Mouse (Mus musculus): ENCODE measurements around the gene Wdr5.

The Wdr5 gene

DNA sequence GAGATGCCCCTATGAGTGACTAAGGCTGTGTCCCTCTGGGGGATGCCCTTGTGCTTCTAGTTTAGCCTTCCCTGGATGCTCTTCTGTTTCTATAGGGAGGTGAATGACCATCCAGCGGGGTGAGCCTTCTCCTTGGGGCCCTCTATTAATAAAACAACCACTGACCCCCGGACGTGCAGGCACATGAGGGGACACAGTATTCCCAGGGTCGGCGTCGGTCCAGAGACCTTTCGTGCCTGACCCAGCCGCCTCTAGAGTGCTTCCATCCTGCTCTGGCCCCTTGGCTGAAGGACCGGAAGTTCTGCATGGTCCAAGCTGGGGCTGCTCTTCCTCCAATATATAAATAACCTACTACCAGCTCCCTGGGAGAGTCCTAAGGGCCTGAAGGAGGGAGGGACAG, 39.4 kb downstream of the Wdr5 start:
- no peak for DNase-seq

DNA sequence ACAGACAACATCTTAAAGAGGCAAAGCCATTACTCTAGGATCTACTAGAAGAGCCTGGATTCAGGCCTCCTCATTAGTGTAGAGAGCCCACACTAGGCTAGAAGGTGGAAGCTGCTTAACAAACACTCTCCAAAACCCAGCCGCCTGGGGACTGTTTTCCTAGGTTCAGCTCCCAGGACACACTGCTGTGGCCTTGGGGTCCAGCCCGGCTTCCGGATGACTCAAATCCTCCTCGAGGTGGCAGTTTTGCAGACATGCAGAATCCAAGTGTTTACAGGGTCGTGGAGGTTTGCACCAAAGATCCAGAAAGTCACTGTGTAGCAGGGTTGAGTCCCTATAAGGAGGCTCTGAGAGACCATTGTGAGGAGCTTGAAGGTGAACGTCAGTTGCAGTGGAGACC, 42.0 kb downstream of the Wdr5 start:
- no peak for DNase-seq

DNA sequence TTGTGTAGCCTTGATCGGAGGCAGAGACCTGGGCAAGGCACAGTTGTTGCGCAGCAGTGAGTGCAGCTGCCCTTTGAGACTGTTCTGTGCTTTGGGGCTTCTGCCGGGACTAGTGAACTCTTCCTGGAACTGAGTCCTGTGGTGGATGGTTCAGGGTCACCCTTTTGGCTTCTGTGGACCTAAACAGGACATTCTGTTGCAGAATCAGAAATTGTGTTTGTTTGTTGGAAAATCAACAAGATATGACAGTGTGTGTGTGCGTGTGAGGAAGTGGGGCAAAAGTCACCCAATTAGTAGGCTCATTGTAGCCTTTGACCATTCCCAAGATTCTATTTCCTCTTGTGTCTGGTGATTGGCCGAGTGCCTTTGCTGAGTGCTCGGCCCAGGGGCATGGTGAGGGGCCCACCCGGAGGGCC, 45.8 kb downstream of the Wdr5 start:
- DNase-seq = no peak

DNA sequence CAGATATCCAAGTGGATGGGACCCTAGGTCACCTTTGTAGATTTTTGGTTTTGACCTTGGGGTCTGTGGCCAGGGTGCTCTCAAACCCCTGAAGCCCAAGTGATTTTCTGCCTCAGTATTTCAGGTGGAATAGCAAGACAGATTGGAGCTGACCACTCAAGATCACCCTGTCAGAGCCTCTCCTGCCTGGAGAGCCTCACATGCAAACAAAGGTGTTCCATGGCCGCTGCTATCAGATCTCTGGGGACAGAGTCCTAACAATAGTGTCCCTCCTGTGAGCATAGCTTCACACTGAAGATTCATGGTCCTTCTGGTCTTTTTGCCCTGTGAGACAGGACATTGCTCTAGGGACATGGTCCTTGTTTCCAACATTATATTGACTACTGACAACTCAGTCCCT, 46.2 kb downstream of the Wdr5 start:
- DNase-seq = no peak

DNA sequence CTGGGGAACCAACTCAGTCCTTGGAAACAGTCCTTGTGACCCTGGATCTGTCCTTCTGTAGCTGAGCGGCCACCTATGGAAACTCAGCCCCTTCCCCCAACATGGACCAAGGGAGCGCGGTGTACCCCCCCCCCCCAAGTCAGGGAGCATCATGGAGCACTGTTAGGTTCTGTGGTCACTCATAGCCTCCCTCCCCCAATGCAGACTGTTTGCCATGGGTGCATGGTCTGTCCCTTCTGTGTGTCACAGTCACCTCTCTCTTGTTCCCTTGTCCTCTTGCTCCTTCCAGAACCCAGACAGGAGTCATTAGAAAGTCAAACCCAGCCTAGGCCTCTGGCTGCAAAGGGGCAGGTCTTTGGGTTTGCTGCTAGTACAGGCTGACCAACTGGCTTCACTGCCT, 46.9 kb downstream of the Wdr5 start:
- no peak for DNase-seq

DNA sequence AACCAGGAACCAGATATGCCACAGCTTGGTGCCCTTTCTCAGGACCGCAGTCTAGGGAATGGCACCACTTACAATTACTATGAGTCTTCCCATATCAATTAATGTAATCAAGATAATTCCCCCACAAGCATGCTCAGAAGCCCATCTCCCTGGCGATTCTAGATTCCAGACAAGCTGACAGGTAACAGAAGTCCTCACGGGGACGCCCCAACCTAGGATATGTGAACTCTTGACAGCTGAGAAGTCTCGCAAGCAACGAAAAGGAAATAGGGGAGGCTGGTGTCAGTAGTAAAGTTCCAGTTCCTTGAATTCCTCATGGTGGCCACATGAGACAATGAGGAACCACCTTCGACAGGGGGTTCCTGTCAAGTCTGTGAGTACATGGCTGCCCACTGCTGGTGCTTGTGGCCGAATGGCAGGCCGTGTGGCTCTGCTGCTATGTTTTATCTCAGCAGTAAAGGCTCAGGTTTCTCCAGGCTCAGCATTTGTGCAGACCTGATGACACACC, 48.7 kb downstream of the Wdr5 start:
- DNase-seq = no peak

DNA sequence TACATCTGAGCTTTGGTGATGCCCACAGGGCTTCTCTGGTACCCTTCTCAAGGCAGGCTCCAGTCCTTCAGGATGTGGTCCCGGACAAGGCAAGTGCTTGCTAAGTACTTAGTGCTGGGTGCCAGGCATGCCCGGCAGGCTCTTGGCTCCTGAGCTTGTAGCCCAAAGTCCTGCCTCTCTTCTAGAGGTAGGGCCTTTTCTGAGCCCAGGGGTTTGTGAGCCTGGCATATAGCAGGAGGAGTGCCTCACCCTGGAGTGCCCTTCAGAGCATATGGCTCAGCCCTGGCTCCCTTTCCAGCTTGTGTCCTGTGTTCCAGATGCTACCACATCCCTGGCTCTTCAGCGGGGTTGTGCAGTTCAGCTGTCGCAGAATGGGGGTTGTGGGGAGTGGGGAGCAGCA, 49.7 kb downstream of the Wdr5 start:
- DNase-seq = no peak

DNA sequence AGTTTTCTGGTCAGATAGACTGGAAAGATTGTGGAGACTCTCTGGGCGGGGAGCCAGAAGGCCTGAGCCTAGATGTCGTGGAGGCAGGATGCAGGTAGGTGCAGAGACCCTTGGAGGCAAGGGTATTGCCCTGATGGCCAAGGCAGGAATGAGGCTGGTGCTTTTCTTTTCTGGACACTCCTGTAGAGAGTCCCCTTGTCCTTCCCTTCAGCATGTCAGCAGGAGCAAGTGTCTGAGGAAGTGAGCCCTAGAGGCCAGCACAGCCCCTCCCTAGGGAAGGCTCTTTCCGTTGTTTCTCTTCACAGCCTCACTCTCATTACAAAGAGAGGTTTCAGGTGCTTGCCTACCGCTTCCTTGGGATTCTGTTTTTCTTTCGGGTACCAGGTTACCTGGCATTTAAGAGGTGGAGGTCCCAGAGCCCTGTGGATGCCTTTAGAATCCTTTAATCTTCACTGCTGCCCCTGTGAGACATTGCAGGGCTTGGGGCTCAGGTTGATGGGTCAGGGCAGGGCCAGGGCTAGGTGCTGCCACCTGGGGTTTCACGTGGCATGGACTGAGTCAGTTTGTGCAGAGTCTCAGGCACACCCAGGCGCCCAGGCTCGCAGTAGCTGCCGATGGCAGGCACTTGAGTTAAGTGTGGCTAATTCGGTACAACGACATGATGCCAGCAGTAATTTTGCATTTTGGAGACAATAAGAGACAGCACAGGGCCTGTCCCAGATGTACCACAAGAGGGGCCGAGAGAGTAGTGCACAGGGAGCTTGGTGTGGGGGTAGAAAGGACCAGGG, 50.6 kb downstream of the Wdr5 start:
- DNase-seq = no peak

DNA sequence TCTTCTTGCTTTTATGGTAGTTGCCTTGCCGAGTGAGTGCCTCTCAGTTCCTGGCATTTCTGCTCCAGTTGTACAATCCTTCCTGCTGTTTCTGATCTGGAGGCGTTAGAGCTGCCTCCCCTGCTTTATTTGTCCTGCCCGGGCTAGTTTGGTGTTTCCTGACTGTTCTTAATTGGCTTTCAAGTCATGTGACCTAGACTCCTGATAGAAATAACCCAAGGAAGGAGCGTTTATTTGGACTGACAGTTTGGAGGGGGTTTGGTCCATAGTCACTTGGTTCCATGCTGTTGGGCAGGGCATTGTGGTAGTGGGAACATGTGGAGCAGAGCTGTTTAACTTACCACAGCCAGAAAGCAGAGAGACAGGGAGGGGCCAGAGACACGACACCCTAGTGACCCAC, 55.9 kb downstream of the Wdr5 start:
- no peak for DNase-seq

DNA sequence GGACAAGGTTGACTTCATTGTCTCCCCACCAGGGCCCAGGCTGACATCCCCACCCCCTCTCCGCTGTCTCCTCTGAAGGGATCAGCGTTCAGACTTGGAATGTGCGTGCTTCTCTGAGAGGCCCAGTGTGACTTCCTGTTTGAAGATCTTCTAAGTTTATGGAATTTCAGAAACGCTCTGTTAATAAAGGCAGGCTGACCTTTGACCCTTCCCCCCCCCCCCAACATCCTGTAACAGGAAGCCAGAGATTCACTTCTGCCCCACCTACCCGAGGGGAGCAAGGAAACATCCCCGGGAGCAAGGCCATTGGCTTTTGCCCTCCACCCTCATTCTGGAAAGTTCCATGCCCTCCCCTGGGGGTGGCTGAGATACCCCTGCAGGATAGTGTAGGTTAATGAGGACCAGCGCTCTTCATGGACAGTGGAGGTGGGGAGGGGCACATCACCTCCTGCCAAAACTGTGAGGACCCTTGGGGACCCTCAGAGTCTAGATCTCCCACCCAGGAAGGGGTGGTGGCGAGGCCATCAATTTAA, 57.4 kb downstream of the Wdr5 start:
- no peak for DNase-seq

DNA sequence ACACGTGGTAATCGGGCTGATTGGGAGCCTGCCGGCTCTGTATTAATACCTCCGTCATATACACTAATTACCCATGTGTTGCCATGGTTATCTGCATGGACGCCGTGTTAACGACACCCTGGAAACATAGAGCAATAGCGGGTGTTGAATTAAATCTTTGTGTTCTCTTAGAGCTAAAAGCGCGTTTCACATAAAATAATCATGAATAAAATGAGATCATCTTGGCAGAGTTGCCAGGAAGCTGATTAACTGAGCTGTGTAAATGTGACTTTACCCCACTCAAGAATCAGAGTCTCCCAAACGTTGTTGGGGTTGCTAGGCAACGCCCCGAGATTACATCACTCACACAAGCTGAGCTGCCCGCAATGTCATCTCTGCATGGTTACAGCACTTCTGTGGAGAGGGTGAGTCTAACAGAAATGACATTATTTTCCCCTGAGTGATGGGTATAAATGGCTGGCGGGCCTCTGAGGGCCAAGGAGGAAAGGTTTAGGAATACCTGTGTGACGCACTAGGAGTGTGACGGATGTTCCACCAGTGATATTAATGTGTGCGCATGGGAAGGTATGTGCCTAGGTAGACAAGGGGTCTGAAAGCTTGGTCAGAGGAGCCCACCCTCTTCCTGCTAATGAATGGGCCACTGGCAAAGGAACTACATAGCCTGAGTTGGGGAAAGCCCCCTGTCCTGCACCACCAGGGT, 58.1 kb downstream of the Wdr5 start:
- peak; percentile 80 for DNase-seq

DNA sequence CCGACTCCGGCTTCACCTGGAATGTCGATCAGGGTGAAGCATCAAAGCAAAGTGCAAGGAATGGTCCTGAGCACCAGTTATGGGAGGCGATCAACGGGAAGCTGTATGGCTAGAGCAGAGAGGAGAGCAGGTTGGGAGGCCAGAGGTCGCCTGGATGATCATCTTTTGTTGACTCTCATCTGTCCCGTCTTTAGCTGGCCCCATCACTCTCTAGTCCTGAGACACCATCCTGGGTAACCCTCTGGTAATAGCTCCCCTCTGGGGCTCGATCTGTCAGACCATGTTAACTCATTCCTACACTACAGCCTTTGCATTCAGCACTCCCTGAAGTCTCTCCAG, 58.6 kb downstream of the Wdr5 start:
- no peak for DNase-seq

DNA sequence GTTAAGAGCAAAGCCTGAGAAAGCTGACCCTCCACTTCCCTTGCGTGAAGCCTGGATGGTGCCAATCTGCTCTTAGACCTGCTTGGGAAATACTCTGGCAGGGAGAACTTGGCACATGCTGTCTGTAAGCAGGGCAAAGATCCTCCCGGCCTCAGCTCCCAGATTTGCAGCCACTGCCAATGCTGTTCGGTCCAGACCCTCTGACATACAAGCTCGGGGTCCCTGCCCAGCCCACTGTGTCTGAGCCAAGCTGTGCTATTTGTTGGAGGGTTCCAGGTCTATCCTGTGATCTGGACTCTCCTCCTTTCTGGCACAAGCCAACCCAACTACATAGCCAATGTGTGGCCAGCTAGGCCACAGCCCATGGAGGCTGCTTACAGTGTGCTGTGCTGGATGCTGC, 61.5 kb downstream of the Wdr5 start:
- no peak for DNase-seq

DNA sequence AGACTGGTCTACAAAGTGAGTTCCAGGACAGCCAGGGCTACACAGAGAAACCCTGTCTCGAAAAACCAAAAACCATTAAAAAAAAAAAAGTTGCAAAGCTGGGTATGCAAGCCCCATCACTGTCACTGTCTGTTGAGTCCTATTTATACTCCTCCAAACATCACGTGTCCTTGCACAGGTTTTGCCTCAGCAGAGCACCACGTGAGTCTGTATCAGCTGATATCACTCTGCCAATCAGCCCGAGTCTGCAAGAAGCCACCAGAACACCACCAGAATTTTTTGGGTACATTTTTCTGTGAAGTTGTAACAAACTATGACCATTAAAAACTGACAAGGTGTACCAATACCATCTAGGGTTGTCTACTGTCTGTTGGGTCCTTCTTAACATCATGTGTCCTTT, 63.6 kb downstream of the Wdr5 start:
- DNase-seq = no peak

DNA sequence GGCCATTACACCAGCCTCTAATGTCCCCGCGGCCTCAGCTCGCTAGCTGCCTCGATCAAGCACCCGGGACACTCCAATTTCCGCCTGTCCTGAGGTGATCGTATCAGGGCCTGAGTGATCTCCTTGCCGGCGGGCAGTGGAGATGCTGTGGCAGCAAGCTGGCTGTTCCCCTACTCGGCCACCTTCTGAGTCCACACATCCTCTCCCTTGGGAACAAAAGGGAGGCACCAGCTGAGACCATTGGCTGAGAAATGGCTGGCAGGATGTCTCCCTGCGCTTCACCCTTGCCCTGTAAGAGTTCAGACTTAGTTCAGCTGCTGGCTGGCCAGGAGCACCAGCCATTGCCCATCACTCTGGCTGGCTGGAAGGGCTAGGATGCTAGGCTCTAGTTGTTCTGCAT, 67.2 kb downstream of the Wdr5 start:
- DNase-seq = no peak

DNA sequence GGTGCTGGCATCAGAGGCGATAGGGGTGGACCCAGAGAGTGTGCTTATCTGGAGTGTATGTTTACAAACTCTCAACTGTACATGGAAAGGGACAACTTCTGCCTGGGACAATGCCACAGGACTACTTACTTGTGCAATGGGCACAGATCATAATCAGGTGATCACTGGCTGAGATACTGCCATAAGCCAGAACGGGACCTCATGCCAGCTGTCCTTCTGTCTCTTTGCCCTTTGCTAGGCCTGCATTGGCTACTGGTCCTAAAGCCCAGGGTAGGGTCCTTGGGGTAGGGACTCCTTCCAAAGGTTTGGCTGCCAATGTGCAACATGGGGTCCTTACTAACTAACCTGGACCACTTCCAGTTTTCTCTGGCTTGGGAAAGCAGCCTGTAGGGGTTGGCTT, 68.1 kb downstream of the Wdr5 start:
- no peak for DNase-seq

DNA sequence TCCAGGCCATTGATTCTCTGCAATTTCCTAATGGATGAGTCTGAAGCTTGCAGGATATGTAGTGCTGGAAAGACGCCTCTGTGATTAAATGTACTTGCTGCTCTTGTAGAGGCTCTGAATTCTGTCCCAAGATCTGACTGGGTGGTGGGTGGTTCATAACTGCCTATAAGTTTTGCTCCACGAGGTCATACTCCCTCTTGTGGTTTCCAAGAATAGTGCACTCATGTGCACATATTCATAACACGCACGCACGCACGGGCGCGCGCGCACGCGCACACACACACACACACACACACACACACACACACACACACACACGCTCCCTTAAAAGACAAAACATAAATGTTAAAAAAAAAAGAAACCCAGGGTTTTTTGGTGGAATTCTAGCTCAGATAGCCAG, 69.6 kb downstream of the Wdr5 start:
- DNase-seq = no peak

Data from right cerebral cortex, postnatal 25 days (tissue).